Mouse (Mus musculus) WW6 (cell line): ENCODE results near the gene Hspb9.
A peak's percentile ranks its signal among the peaks of the same experiment; 100 is the strongest.

Experiments used
- DNase-seq: peaks from one replicate; pipeline ENCODE4 v3.0.0-alpha.2; 2013; ENCODE audit warnings: low read depth, low spot score

Hspb9 gene

GRCm38 (mm10) chr11:100705095-100705747, 8.4 kb upstream of the Hspb9 start:
- DNase-seq = no peak

- no peak for DNase-seq
Measured at GRCm38 (mm10) chr11:100709201-100709810, 4.3 kb upstream of the Hspb9 start.

GRCm38 (mm10) chr11:100710528-100710927, 3.1 kb upstream of the Hspb9 start:
- DNase-seq = no peak

- no peak for DNase-seq
Measured at GRCm38 (mm10) chr11:100710977-100711376, 2.7 kb upstream of the Hspb9 start.

- DNase-seq = peak; percentile 79
Measured at GRCm38 (mm10) chr11:100711783-100712615, 1.7 kb upstream of the Hspb9 start, which contains the start of gene Kat2a. Gene Kat2a, minus strand, starts transcription at chr11:100712465.

GRCm38 (mm10) chr11:100713174-100713573, 476 bp upstream of the Hspb9 start:
- DNase-seq = no peak

- DNase-seq = no peak
Measured at GRCm38 (mm10) chr11:100714534-100714915, 875 bp downstream of the Hspb9 start.

GRCm38 (mm10) chr11:100714948-100715347, 1.3 kb downstream of the Hspb9 start:
- DNase-seq = no peak

GRCm38 (mm10) chr11:100716649-100717048, 3.0 kb downstream of the Hspb9 start:
- no peak for DNase-seq

- no peak for DNase-seq
Measured at GRCm38 (mm10) chr11:100718462-100718861, 4.8 kb downstream of the Hspb9 start.

- DNase-seq = no peak
Measured at GRCm38 (mm10) chr11:100718866-100719265, 5.2 kb downstream of the Hspb9 start.

- no peak for DNase-seq
Measured at GRCm38 (mm10) chr11:100719312-100719711, 5.7 kb downstream of the Hspb9 start.

- no peak for DNase-seq
Measured at GRCm38 (mm10) chr11:100719893-100720292, 6.2 kb downstream of the Hspb9 start.

- no peak for DNase-seq
Measured at GRCm38 (mm10) chr11:100720345-100720744, 6.7 kb downstream of the Hspb9 start.

GRCm38 (mm10) chr11:100721254-100721653, 7.6 kb downstream of the Hspb9 start:
- no peak for DNase-seq

- DNase-seq = no peak
Measured at GRCm38 (mm10) chr11:100721776-100722492, 8.3 kb downstream of the Hspb9 start.

- no peak for DNase-seq
Measured at GRCm38 (mm10) chr11:100722493-100723028, 8.9 kb downstream of the Hspb9 start.

- DNase-seq = no peak
Measured at GRCm38 (mm10) chr11:100724919-100725512, 11.4 kb downstream of the Hspb9 start.

GRCm38 (mm10) chr11:100727201-100727600, 13.6 kb downstream of the Hspb9 start:
- DNase-seq = no peak

- no peak for DNase-seq
Measured at GRCm38 (mm10) chr11:100728601-100729000, 15.0 kb downstream of the Hspb9 start.

- no peak for DNase-seq
Measured at GRCm38 (mm10) chr11:100729976-100730375, 16.3 kb downstream of the Hspb9 start.
